Mouse (Mus musculus): Measurements from ENCODE around the gene Gm49403.

DNA sequence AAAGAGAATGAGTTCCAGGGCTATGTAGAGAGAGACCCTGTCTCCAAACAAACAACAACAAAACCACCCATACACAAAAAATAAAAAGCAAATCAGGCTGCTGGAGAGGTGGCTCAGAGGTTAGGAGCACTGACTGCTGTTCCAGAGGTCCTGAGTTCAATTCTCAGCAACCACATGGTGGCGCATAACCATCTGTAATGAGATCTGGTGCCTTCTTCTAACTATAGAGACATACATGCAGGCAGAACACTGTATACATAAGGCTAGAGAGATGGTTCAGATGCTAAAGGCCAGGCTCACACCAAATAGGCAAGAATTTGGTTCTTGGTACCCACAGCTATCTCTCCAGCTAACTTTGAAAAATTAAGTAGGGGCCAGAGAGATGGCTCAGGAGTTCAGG is 24.7 kb upstream of the Gm49403 start:
- no peak for TF ChIP-seq POLR2A (IDR thresholded peaks at IDR 0.05; ENCODE audit: control insufficient read depth, extremely low read depth, insufficient read depth, low read length, poor library complexity)
- no peak for TF ChIP-seq CTCF (IDR thresholded peaks at IDR 0.05; ENCODE audit: borderline replicate concordance, control insufficient read depth, extremely low read depth, insufficient read depth, low read length, poor library complexity)

Measured in thymus, adult 2 months (tissue).